Mouse (Mus musculus): ENCODE results near the gene Nt5dc2. TPM values are rescaled to one million over a fixed set of nuclear protein-coding genes. Genes with fewer than 3 reads are reported as not detected.

The Nt5dc2 gene
- polyA plus RNA-seq, 1 experiment from 2014 or later: 179 TPM

- no peak overlapping the region for H3K27ac ChIP-seq (ENCODE audit: low read length)
- no peaks in the 10 kb centered on the region for H3K9me3 ChIP-seq (replicated peaks; ENCODE audit: control insufficient read depth, low read length)
- 81% methylated on average over 11 of the region's 11 CpGs for WGBS (ENCODE audit: insufficient replicate concordance)
- ATAC-seq (ENCODE audit: low read depth): no peak
- H3K4me2 ChIP-seq (ENCODE audit: low read depth, low read length): no peak overlapping the region
- peaks cover 33% of the 10 kb centered on the region for H3K36me3 ChIP-seq (ENCODE audit: control insufficient read depth, insufficient read depth)
- no peak overlapping the region for H3K9ac ChIP-seq (ENCODE audit: low read depth, low read length)
- no peaks in the 10 kb centered on the region for H3K27me3 ChIP-seq (ENCODE audit: control insufficient read depth, insufficient read depth, low read depth, low read length)
- H3K4me1 ChIP-seq (ENCODE audit: control insufficient read depth, low read depth, low read length): peaks cover 7% of the 10 kb centered on the region
- H3K4me3 ChIP-seq (ENCODE audit: low read depth, low read length): no peak overlapping the region
Observed at GRCm38 (mm10) chr14:31171386-31171785, 40.5 kb downstream of the Nt5dc2 start.

DNA sequence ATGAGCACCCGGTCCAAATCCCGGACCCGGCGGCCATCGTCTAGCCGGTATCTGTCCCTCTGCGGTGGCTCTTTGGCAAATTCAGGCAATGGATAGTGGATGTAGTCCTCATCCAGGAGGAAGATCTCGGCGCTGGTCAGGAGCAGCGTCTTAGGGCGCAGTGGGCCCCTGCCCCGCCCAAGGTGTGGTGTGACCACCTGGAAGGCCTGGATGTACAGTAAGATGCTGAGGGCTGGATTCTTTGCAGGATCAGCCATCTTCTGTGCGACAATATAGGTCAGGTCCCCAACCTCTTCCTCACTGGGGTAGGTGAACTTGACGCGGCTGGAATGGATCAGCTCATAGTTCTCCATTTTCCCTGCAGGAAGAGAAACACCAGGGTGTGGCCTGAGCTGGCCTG lies 41.0 kb downstream of the Nt5dc2 start:
- Histone ChIP-seq H3K4me3 (ENCODE audit: low read depth, low read length) (no peak overlapping the region), H3K27ac (ENCODE audit: low read length) (no peak overlapping the region), H3K27me3 (ENCODE audit: control insufficient read depth, insufficient read depth, low read depth, low read length) (no peaks in the 10 kb centered on the region), H3K36me3 (ENCODE audit: control insufficient read depth, insufficient read depth) (peaks cover 37% of the 10 kb centered on the region), H3K4me1 (ENCODE audit: control insufficient read depth, low read depth, low read length) (peaks cover 5% of the 10 kb centered on the region), H3K4me2 (ENCODE audit: low read depth, low read length) (no peak overlapping the region), H3K9me3 (replicated peaks; ENCODE audit: control insufficient read depth, low read length) (no peaks in the 10 kb centered on the region), H3K9ac (ENCODE audit: low read depth, low read length) (no peak overlapping the region)
- ATAC-seq (ENCODE audit: low read depth): no peak
- 87% methylated on average over 15 of the region's 15 CpGs for WGBS (ENCODE audit: insufficient replicate concordance)

DNA sequence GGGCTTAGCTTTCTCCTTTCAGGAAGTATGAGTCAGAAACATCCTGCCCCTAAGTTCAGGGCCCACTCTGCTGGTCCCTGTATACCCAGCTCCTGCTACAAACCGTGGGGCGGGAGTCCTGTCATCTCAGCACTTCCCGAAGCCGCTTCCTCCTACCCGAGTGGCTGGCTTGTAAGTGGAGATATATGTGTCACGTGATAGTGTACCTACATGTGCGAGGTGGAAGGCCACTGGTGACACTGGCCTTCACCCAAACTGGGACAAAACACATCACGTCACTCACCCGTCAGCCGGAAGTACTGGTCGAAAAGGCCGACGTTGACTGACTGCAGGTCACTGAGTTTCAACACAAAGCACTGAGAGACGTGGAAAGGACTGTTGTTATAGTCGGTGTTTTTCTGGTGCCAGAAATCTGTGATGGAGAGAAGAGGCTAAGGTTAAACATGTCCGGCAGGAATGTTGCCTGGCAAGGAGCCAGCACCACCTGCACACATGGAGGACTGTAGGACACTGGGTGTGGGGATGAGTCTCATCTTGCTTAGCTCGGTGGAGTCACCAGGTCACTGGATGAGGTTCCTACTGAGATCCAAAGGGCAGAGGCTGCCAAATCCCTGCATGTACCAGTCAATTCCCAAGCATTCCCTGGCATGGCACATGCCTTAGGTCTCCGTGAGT lies 42.1 kb downstream of the Nt5dc2 start:
- Histone ChIP-seq H3K9me3 (replicated peaks; ENCODE audit: control insufficient read depth, low read length) (no peaks in the 10 kb centered on the region), H3K27me3 (ENCODE audit: control insufficient read depth, insufficient read depth, low read depth, low read length) (no peaks in the 10 kb centered on the region), H3K27ac (ENCODE audit: low read length) (no peak overlapping the region), H3K4me2 (ENCODE audit: low read depth, low read length) (no peak overlapping the region), H3K4me3 (ENCODE audit: low read depth, low read length) (no peak overlapping the region), H3K9ac (ENCODE audit: low read depth, low read length) (no peak overlapping the region), H3K36me3 (ENCODE audit: control insufficient read depth, insufficient read depth) (peaks cover 40% of the 10 kb centered on the region), H3K4me1 (ENCODE audit: control insufficient read depth, low read depth, low read length) (peaks cover 5% of the 10 kb centered on the region)
- ATAC-seq (ENCODE audit: low read depth): peak; percentile 51
- WGBS (ENCODE audit: insufficient replicate concordance): 69% methylated on average over 18 of the region's 18 CpGs

GRCm38 (mm10) chr14:31173537-31173936 lies 42.7 kb downstream of the Nt5dc2 start:
- Histone ChIP-seq H3K27ac (ENCODE audit: low read length) (no peak overlapping the region), H3K27me3 (ENCODE audit: control insufficient read depth, insufficient read depth, low read depth, low read length) (no peaks in the 10 kb centered on the region), H3K4me1 (ENCODE audit: control insufficient read depth, low read depth, low read length) (peaks cover 5% of the 10 kb centered on the region), H3K9ac (ENCODE audit: low read depth, low read length) (no peak overlapping the region), H3K36me3 (ENCODE audit: control insufficient read depth, insufficient read depth) (peaks cover 40% of the 10 kb centered on the region), H3K4me2 (ENCODE audit: low read depth, low read length) (no peak overlapping the region), H3K4me3 (ENCODE audit: low read depth, low read length) (no peak overlapping the region), H3K9me3 (replicated peaks; ENCODE audit: control insufficient read depth, low read length) (no peaks in the 10 kb centered on the region)
- ATAC-seq (ENCODE audit: low read depth): no peak
- 74% methylated on average over 7 of the region's 7 CpGs for WGBS (ENCODE audit: insufficient replicate concordance)

DNA sequence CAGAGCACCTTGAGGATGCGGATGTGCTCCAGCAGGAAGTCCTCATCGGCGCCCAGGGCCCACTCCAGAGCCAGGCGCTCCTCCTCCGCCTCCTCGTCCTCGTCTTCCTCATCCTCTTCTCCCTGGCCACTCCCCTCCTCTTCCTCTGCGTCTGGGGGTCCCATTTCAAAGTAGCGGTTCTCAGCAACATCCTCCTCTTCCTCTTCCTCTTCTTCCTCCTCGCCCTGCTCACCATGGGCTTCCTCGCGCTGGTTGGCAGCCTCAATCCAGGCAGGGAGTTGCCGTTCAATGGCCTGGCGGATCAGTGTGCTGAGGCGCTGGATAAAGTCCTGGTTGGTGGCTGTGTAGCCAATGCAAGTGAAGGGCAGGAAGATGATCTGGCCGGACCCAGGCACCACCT lies 46.4 kb downstream of the Nt5dc2 start:
- H3K4me1 ChIP-seq (ENCODE audit: control insufficient read depth, low read depth, low read length): peaks cover 3% of the 10 kb centered on the region
- no peak for ATAC-seq (ENCODE audit: low read depth)
- no peak overlapping the region for H3K4me2 ChIP-seq (ENCODE audit: low read depth, low read length)
- 74% methylated on average over 16 of the region's 16 CpGs for WGBS (ENCODE audit: insufficient replicate concordance)
- no peaks in the 10 kb centered on the region for H3K27me3 ChIP-seq (ENCODE audit: control insufficient read depth, insufficient read depth, low read depth, low read length)
- peaks cover 38% of the 10 kb centered on the region for H3K36me3 ChIP-seq (ENCODE audit: control insufficient read depth, insufficient read depth)
- no peak overlapping the region for H3K9ac ChIP-seq (ENCODE audit: low read depth, low read length)
- H3K9me3 ChIP-seq (replicated peaks; ENCODE audit: control insufficient read depth, low read length): no peaks in the 10 kb centered on the region
- no peak overlapping the region for H3K4me3 ChIP-seq (ENCODE audit: low read depth, low read length)
- no peak overlapping the region for H3K27ac ChIP-seq (ENCODE audit: low read length)

- H3K36me3 ChIP-seq (ENCODE audit: control insufficient read depth, insufficient read depth): peaks cover 37% of the 10 kb centered on the region
- no peak for ATAC-seq (ENCODE audit: low read depth)
- H3K4me2 ChIP-seq (ENCODE audit: low read depth, low read length): no peak overlapping the region
- no peak overlapping the region for H3K9ac ChIP-seq (ENCODE audit: low read depth, low read length)
- no peak overlapping the region for H3K27ac ChIP-seq (ENCODE audit: low read length)
- no peak overlapping the region for H3K4me3 ChIP-seq (ENCODE audit: low read depth, low read length)
- no peaks in the 10 kb centered on the region for H3K9me3 ChIP-seq (replicated peaks; ENCODE audit: control insufficient read depth, low read length)
- peaks cover 6% of the 10 kb centered on the region for H3K4me1 ChIP-seq (ENCODE audit: control insufficient read depth, low read depth, low read length)
- 73% methylated on average over 5 of the region's 5 CpGs for WGBS (ENCODE audit: insufficient replicate concordance)
- H3K27me3 ChIP-seq (ENCODE audit: control insufficient read depth, insufficient read depth, low read depth, low read length): no peaks in the 10 kb centered on the region
Observed at GRCm38 (mm10) chr14:31177715-31178114, 46.9 kb downstream of the Nt5dc2 start.

- H3K36me3 ChIP-seq (ENCODE audit: control insufficient read depth, insufficient read depth): peaks cover 26% of the 10 kb centered on the region
- H3K4me1 ChIP-seq (ENCODE audit: control insufficient read depth, low read depth, low read length): peaks cover 14% of the 10 kb centered on the region
- WGBS (ENCODE audit: insufficient replicate concordance): 78% methylated on average over 12 of the region's 12 CpGs
- ATAC-seq (ENCODE audit: low read depth): no peak
- H3K9ac ChIP-seq (ENCODE audit: low read depth, low read length): no peak overlapping the region
- no peaks in the 10 kb centered on the region for H3K9me3 ChIP-seq (replicated peaks; ENCODE audit: control insufficient read depth, low read length)
- H3K27me3 ChIP-seq (ENCODE audit: control insufficient read depth, insufficient read depth, low read depth, low read length): no peaks in the 10 kb centered on the region
- H3K4me2 ChIP-seq (ENCODE audit: low read depth, low read length): no peak overlapping the region
- H3K27ac ChIP-seq (ENCODE audit: low read length): no peak overlapping the region
- H3K4me3 ChIP-seq (ENCODE audit: low read depth, low read length): no peak overlapping the region
Observed at GRCm38 (mm10) chr14:31179677-31180365, 49.0 kb downstream of the Nt5dc2 start.

DNA sequence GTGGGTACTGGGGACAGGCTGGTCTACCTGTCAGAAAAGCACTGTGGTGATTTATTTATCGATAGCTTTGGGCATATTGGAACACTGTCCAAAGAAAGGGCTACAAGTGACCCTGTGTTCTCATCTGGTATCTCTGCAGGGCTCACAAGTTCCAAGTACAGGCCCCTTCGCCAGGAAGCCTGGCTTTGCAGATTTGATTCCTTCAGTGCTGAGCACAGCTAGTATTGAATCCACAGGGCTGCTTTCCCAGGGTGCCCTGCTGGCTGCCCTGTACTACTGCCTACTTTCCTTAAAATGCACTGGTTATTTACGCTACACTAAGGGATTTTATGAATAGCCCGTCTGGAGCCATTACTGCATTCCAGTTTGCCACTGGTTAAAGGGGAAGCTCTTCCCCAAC lies 50.7 kb downstream of the Nt5dc2 start:
- peaks cover 36% of the 10 kb centered on the region for H3K36me3 ChIP-seq (ENCODE audit: control insufficient read depth, insufficient read depth)
- peak overlapping the region; percentile 39; the same call in 1 of the 2 replicates for H3K27ac ChIP-seq (ENCODE audit: low read length)

GRCm38 (mm10) chr14:31182786-31183290 lies 52.0 kb downstream of the Nt5dc2 start:
- no peak overlapping the region for H3K4me2 ChIP-seq (ENCODE audit: low read depth, low read length)
- H3K9ac ChIP-seq (ENCODE audit: low read depth, low read length): no peak overlapping the region
- peaks cover 42% of the 10 kb centered on the region for H3K36me3 ChIP-seq (ENCODE audit: control insufficient read depth, insufficient read depth)
- peaks cover 19% of the 10 kb centered on the region for H3K4me1 ChIP-seq (ENCODE audit: control insufficient read depth, low read depth, low read length)
- WGBS (ENCODE audit: insufficient replicate concordance): 53% methylated on average over 2 of the region's 2 CpGs
- H3K27me3 ChIP-seq (ENCODE audit: control insufficient read depth, insufficient read depth, low read depth, low read length): no peaks in the 10 kb centered on the region
- peak overlapping the region; percentile 75 for H3K27ac ChIP-seq (ENCODE audit: low read length)
- ATAC-seq (ENCODE audit: low read depth): peak; percentile 81
- H3K4me3 ChIP-seq (ENCODE audit: low read depth, low read length): peak overlapping the region; percentile 11; the same call in 1 of the 2 replicates
- H3K9me3 ChIP-seq (replicated peaks; ENCODE audit: control insufficient read depth, low read length): no peaks in the 10 kb centered on the region

More for the DNA sequence above, 50.7 kb downstream of the Nt5dc2 start:
- Histone ChIP-seq H3K4me1 (ENCODE audit: control insufficient read depth, low read depth, low read length) (peaks cover 17% of the 10 kb centered on the region), H3K27me3 (ENCODE audit: control insufficient read depth, insufficient read depth, low read depth, low read length) (no peaks in the 10 kb centered on the region), H3K4me3 (ENCODE audit: low read depth, low read length) (no peak overlapping the region), H3K9ac (ENCODE audit: low read depth, low read length) (no peak overlapping the region), H3K4me2 (ENCODE audit: low read depth, low read length) (no peak overlapping the region), H3K9me3 (replicated peaks; ENCODE audit: control insufficient read depth, low read length) (no peaks in the 10 kb centered on the region)
- ATAC-seq (ENCODE audit: low read depth): no peak
- WGBS (ENCODE audit: insufficient replicate concordance): 78% methylated on average over 4 of the region's 4 CpGs
